Mouse (Mus musculus): ENCODE data around the gene Timm50.
A peak's percentile ranks its signal among the peaks of the same experiment; 100 is the strongest.

DNA sequence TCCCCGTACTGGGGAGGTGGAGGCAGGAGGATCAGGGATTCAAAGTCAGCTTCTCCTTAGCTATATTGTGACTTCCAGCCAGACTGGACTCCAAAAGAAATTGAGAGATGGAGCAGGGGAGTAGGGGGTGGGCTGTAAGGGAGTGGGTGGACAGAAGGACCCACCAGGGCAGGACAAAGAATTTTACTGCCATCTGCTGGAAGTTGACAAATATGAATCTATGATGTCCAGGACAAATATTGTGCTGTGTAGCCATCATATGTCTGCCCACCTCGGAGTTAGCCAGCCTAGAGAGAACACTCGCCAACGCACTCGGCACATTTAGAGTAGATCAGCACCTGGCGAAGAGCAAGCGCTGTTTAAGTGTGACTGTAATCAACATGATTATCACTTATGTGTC lies 36.7 kb upstream of the Timm50 start:
- TF ChIP-seq POLR2A (IDR thresholded peaks at IDR 0.05; ENCODE audit: low read depth, low read length) (no peak), CTCF (conservative IDR thresholded peaks at IDR 0.05 in 1 of 2, IDR thresholded peaks at IDR 0.05 in 1 of 2; ENCODE audit: low read depth in 2 of 2, low read length in 2 of 2) (peak in 1 of 2 experiments; percentile 50; a peak in 2 of 4 replicates), EP300 (IDR thresholded peaks at IDR 0.05; ENCODE audit: low read length) (no peak), GABPA (IDR thresholded peaks at IDR 0.05; ENCODE audit: insufficient replicate concordance, low read depth, low read length) (no peak), PAX5 (IDR thresholded peaks at IDR 0.05; ENCODE audit: low read length) (no peak), RCOR1 (conservative IDR thresholded peaks at IDR 0.05; ENCODE audit: low read depth, low read length) (no peak), RAD21 (IDR thresholded peaks at IDR 0.05; ENCODE audit: low read depth, low read length) (peak; percentile 46), TBP (conservative IDR thresholded peaks at IDR 0.05; ENCODE audit: low read depth, low read length) (no peak), ZMIZ1 (IDR thresholded peaks at IDR 0.05; ENCODE audit: low read depth, low read length) (no peak)

All from CH12.LX (cell line).